Mouse (Mus musculus): ENCODE measurements at regions not wholly inside any gene's neighbourhood (a gene's known extent, or its start where the extent isn't known, plus 50 kb on each side); places are given as distances from the start of the nearest gene placed in this dataset.

DNA sequence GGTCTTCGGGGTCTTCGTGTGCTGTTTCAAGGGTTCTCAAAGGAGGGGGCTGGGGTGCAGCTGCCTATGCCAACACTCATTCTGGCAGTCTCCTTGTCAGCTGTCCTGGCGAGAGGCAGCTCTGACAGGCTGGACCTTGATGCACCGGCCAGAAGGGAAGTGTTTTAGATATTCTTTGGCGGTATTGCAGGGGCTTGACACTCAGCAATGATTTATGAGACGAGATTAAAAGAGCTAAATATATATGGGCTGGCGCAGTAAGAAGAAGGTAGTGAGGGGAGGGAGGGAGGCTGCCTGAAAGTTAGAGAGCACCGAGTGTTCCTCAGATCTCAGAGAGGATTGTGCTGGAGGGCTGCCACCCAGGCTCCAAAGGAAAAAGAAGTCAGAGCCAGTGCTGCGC, 50.2 kb upstream of the Pdzd8 start:
- Histone ChIP-seq H3K27ac (no peak overlapping the region), H3K4me2 (replicated peaks) (no peak overlapping the region), H3K9me3 (no peaks in the 10 kb centered on the region), H3K36me3 (no peaks in the 10 kb centered on the region), H3K4me1 (peaks cover 14% of the 10 kb centered on the region; the same call in 1 of the 2 replicates), H3K27me3 (peaks cover 37% of the 10 kb centered on the region), H3K9ac (no peak overlapping the region), H3K4me3 (no peak overlapping the region)
- WGBS, result 43% methylated on average over 9 of the region's 9 CpGs
- no peak for ATAC-seq (ENCODE audit: low FRiP score, low read depth)

DNA sequence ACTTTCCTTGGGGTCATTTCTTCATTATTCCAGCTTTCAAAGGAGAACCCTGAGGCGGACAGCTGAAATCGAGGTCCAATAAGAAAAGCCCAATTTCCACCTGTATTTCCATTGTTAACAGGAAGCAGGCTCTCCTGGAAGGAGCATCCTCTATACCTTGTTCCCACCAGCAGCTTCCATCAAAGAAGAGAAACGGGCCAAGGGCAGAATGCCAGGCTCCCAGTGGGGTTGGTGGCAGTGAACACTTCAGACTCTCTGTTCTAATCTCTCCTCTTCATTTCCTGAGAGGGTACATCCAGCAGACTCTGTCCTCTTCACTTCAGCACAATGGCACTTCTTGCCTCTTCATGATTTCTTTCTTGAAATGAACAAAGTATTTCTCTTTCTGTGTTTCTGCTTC, 50.9 kb upstream of the Pdzd8 start:
- Histone ChIP-seq H3K27ac (no peak overlapping the region), H3K9me3 (no peaks in the 10 kb centered on the region), H3K27me3 (peaks cover 43% of the 10 kb centered on the region), H3K36me3 (no peaks in the 10 kb centered on the region), H3K9ac (no peak overlapping the region), H3K4me3 (no peak overlapping the region), H3K4me1 (peaks cover 14% of the 10 kb centered on the region; the same call in 1 of the 2 replicates), H3K4me2 (replicated peaks) (no peak overlapping the region)
- 71% methylated on average over 3 of the region's 3 CpGs for WGBS
- ATAC-seq (ENCODE audit: low FRiP score, low read depth), result no peak

- Histone ChIP-seq H3K4me3 (no peak overlapping the region), H3K27me3 (peaks cover 62% of the 10 kb centered on the region), H3K36me3 (no peaks in the 10 kb centered on the region), H3K27ac (no peak overlapping the region), H3K4me1 (0 out of 2 replicates have a peak, but pooled peaks cover 8% of the 10 kb centered on the region), H3K4me2 (replicated peaks) (no peak overlapping the region), H3K9ac (no peak overlapping the region), H3K9me3 (no peaks in the 10 kb centered on the region)
- WGBS, result 15% methylated on average over 11 of the region's 11 CpGs
- ATAC-seq (ENCODE audit: low FRiP score, low read depth), result no peak
Measured at GRCm38 (mm10) chr19:59399849-59400585, 54.4 kb upstream of the Pdzd8 start.

DNA sequence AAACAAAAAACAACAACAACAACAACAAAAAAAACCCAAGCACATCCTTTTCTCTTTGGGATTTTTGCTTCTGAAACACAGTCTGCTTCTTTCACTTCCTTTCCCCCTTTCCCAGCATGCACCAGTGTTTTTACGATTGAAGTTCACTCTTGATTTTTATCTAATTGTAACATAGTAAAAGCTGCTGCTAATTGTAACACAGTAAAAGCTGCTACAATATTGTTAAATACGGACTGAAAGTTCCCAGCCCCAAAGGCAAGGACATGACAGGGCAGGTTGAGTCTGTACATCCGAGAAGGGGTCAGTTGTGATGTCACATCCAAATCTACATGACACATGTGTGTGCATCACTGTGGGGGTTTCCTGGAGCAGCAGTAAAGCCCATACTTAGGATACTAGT, 55.7 kb upstream of the Pdzd8 start:
- H3K27ac ChIP-seq, result no peak overlapping the region
- H3K4me2 ChIP-seq (replicated peaks), result no peak overlapping the region
- no peak for ATAC-seq (ENCODE audit: low FRiP score, low read depth)
- H3K9ac ChIP-seq, result no peak overlapping the region
- 0 out of 2 replicates have a peak, but pooled peaks cover 6% of the 10 kb centered on the region for H3K4me1 ChIP-seq
- no peaks in the 10 kb centered on the region for H3K36me3 ChIP-seq
- no peaks in the 10 kb centered on the region for H3K9me3 ChIP-seq
- H3K27me3 ChIP-seq, result peaks cover 58% of the 10 kb centered on the region
- WGBS, result 46% methylated on average over 3 of the region's 3 CpGs
- no peak overlapping the region for H3K4me3 ChIP-seq

DNA sequence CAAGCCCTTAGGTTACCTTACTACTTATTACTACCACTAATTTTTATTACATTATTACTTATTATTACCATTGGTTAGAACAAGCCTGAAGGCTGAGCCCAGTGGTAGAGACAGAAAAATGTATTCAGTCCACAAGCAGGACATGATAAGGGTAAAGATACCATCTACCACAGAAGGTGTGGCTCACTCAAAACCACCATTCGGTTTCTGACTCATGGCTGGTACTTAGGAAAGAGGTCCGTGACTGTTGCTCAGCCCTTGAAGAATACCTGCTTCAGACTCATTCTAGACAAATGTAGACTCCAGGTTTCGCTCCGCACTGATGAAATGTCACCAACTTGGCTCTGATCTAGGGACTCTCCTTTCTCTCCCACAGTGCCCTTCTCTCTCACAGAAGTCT, 56.1 kb upstream of the Emx2 start:
- ATAC-seq (ENCODE audit: low FRiP score, low read depth), result no peak
- Histone ChIP-seq H3K4me3 (no peak overlapping the region), H3K36me3 (no peaks in the 10 kb centered on the region), H3K4me2 (replicated peaks) (no peak overlapping the region), H3K9me3 (no peaks in the 10 kb centered on the region), H3K27me3 (peaks cover 56% of the 10 kb centered on the region), H3K4me1 (0 out of 2 replicates have a peak, but pooled peaks cover 6% of the 10 kb centered on the region), H3K27ac (no peak overlapping the region), H3K9ac (no peak overlapping the region)
- 92% methylated on average over 4 of the region's 4 CpGs for WGBS

DNA sequence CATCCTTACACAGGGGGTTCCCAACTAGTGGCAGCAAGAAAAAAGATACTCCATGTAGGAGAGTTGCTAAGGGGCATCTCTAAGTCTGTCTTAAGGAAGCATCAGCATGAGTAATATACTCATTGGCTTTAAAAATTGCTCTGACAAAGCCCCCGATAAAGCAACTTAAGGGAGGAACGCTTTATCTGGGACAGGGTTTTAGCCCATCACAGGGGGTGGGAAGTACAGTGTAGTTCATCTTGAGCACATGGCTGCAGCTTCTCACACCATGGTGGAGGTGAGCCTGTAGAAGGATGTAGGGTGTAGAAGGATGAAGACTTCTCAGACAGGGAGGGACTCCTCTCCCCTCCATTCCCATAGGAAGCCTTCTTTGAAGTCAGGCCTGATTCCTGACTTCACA, 54.1 kb upstream of the Emx2 start:
- no peak overlapping the region for H3K4me3 ChIP-seq
- H3K4me2 ChIP-seq (replicated peaks), result no peak overlapping the region
- WGBS, result 98% methylated on average over 2 of the region's 2 CpGs

GRCm38 (mm10) chr19:59404766-59405165, 53.4 kb upstream of the Emx2 start:
- H3K27me3 ChIP-seq, result peaks cover 37% of the 10 kb centered on the region
- ATAC-seq (ENCODE audit: low FRiP score, low read depth), result no peak
- no peak overlapping the region for H3K4me3 ChIP-seq
- H3K36me3 ChIP-seq, result no peaks in the 10 kb centered on the region
- no peak overlapping the region for H3K4me2 ChIP-seq (replicated peaks)
- H3K27ac ChIP-seq, result no peak overlapping the region
- no peaks in the 10 kb centered on the region for H3K9me3 ChIP-seq
- WGBS, result 75% methylated on average over 1 of the region's 1 CpGs
- H3K9ac ChIP-seq, result no peak overlapping the region
- 0 out of 2 replicates have a peak, but pooled peaks cover 6% of the 10 kb centered on the region for H3K4me1 ChIP-seq

More for the DNA sequence above, 54.1 kb upstream of the Emx2 start:
- Histone ChIP-seq H3K4me1 (0 out of 2 replicates have a peak, but pooled peaks cover 6% of the 10 kb centered on the region), H3K27me3 (peaks cover 44% of the 10 kb centered on the region), H3K36me3 (no peaks in the 10 kb centered on the region), H3K9me3 (no peaks in the 10 kb centered on the region), H3K9ac (no peak overlapping the region), H3K27ac (no peak overlapping the region)
- ATAC-seq (ENCODE audit: low FRiP score, low read depth), result no peak

DNA sequence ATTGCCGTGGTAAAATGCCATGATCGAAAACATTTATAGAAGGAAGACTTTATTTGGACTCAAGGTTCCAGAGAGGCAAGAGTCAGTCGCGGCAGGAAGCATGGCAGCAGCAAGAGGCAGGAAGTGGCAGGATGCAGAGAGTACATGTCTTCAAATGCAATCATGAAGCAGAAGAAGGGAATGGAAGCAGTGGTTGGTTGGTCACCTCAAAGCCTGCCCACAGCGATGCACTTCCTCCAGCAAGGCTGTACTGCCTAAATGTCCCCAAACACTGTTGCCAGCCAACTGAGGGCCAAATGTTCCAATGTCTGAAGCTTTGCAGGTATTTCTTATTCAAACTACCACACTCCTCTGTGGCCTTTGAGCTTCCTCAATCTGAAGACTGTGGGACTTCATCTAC, 52.6 kb upstream of the Emx2 start:
- WGBS, result 87% methylated on average over 5 of the region's 5 CpGs
- H3K4me3 ChIP-seq, result no peak overlapping the region
- H3K9ac ChIP-seq, result no peak overlapping the region
- H3K27ac ChIP-seq, result no peak overlapping the region
- peaks cover 28% of the 10 kb centered on the region for H3K27me3 ChIP-seq
- H3K9me3 ChIP-seq, result no peaks in the 10 kb centered on the region
- H3K36me3 ChIP-seq, result no peaks in the 10 kb centered on the region
- no peak for ATAC-seq (ENCODE audit: low FRiP score, low read depth)
- H3K4me1 ChIP-seq, result no peaks in the 10 kb centered on the region
- no peak overlapping the region for H3K4me2 ChIP-seq (replicated peaks)

DNA sequence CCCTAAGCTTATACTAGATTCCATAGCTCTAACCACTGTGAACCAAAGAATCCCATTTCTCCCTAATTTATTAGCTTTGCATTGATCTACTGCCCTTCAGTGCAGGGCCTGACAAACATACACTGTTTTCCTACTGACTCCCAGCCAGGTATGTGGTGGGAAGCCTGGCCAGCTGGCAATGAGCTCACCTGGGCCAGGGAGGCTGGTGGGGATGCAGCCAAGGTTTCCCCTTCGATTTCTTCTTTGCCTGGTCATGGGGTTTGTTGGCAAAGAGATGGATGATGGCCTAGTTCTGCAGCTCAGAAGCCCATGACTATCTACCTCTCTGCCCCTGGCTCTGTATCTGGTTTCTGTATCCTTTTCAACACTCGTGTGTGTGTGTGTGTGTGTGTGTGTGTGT, 50.1 kb upstream of the Emx2 start:
- no peak overlapping the region for H3K9ac ChIP-seq
- WGBS, result 81% methylated on average over 2 of the region's 2 CpGs
- H3K4me1 ChIP-seq, result peaks cover 1% of the 10 kb centered on the region; the same call in 1 of the 2 replicates
- H3K27ac ChIP-seq, result no peak overlapping the region
- ATAC-seq (ENCODE audit: low FRiP score, low read depth), result no peak
- H3K9me3 ChIP-seq, result no peaks in the 10 kb centered on the region
- H3K4me3 ChIP-seq, result no peak overlapping the region
- H3K27me3 ChIP-seq, result peaks cover 13% of the 10 kb centered on the region; the same call in 1 of the 2 replicates
- H3K4me2 ChIP-seq (replicated peaks), result no peak overlapping the region
- no peaks in the 10 kb centered on the region for H3K36me3 ChIP-seq
